Mouse (Mus musculus) lung, postnatal 10 days (tissue): ENCODE measurements at regions not wholly inside any gene's neighbourhood (a gene's known extent, or its start where the extent isn't known, plus 50 kb on each side); places are given as distances from the start of the nearest gene placed in this dataset.
A peak's percentile ranks its signal among the peaks of the same experiment; 100 is the strongest.

ENCODE experiments used
- DNase-seq: peaks from one replicate; pipeline ENCODE4 v3.0.0; 2021

DNA sequence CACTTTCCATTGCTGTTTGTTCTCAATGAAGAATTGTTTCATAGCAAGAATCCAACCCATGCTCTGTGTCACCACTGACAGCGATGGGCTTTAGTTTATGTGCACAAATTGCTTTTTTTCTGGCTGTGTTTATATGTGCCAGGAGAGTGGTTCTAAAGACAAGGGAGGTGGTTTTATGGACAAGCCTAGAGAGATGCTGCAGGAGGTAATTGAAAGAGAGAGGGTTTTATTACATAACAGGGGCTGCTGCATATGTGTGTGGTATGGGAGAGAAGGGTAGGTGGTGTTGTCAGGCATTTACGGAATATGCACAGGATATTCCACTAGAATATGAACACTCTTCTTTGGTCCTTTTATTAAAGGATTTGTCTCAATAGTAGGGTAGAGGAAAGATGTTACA lies 340.2 kb downstream of the Btg1 start:
- DNase-seq: no peak

DNA sequence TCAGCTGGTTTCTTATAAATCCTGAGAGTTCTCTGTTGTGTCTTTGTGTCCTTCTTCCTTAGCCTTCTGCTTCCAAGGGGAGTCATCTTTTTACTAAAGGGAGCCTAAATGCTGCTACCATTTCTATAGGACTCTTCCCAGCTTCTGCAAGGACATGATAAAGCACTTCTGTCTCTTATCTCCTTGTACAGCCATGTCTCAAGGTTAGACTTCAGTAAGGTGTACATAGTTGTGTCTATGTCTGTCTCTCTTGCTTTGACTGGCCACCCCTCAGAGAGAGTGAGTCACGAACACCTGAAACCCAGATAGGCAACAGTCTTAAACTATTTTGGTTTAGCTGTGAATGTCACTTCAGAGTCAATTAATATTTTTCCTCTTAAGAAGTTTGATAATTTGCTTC lies 353.0 kb downstream of the Btg1 start:
- DNase-seq: no peak

DNA sequence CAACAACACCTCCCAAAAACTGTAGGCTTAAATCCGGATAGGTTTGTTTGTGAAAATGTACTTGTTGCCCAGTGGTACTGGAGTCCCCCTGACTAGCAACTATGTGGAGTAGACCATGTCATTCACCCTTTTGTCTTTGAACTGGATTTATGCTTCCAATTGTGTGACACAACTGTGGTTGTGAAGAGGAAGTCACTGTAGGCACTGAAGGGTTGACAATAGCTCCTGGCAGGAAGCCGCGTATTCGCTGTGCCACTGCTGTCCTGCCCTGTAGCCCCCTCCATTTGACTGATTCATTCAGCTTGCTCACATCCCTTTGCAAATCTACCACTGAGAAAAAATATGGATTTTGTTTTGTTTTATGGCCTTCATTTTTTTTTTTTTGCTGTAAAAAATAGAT lies 353.9 kb downstream of the Btg1 start:
- peak; percentile 5 for DNase-seq

DNA sequence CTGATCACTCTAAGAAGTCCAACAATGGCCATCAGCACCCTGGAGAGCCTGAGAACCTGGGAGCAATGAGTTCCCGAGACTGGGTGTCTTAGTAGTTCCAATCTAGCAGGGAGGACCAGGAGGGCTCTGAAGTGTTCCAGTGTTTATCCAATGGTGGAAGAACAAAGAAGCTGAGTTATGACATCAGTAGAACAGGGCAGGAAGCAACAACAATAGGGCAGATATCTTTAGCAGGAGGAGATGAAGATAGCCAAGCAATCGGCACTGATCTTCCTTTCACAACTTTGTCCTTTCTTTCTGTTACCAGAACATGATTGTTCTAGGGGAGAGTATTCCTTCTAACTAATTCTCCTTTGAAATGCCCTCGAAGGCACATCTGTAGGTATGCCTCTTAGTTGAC lies 355.0 kb downstream of the Btg1 start:
- DNase-seq: peak; percentile 4

DNA sequence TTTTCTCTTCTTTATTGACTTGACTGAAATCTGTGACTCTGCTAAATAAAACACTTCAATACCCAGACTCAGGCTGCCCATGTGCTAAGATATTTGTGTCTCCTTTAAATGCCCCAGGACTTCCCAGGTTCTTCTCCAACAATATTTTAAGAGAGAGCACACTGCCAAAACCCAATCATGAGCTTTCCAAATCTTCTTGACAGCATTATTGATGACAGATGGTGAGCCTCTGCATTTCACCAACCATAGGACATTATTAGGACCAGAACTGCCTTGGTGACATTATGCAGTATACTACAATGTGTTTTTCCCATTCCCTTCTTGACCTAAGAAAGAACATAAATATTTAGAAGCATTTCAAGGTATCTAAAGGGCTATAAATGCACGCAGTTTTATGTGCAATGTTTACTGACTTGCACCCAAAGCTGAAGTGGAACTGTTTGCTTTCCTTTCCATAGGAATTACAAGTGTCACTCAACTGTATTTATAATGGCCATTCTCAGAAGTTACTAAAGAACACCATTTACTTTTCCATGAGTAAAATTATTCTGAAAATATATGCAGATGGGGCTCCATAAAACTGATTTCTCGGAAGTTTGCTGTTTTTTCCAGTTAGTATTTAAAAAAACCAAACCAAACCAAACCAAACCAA lies 357.6 kb downstream of the Btg1 start:
- DNase-seq: no peak

DNA sequence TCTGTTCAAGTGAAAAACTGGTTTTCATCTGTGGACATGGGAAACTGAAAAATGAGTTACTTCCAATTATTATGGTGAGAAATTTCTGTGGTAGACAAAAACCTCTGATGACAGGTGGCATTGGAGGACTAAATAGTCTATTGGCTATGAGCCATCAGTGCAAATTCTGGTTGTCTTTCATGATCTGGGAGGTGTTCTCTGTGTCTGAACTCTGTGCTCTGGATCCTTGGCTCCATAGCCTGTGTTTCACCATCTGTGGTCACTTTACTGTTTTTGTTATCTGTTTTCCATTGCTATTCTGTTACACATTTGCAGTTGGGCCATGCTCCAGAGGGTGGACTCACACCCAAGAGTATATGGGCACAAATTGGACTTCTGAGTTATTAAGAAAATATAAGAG lies 359.9 kb downstream of the Btg1 start:
- no peak for DNase-seq

DNA sequence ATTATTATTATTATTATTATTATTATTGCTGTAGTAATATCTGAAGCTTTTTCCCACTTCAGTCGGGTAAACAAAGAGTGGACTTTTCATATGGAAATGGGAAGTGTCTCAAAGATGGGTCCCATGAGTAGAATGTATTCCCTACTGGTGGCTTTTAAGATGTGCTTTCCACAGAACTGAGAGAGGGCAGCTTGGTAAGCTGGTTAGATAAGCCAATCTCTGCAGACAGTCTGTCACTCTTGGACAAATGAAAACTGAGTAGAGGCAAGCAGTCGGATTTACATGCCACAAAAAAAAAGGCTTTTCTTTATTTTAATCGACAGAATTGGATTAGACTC lies 363.7 kb downstream of the Btg1 start:
- DNase-seq: no peak

DNA sequence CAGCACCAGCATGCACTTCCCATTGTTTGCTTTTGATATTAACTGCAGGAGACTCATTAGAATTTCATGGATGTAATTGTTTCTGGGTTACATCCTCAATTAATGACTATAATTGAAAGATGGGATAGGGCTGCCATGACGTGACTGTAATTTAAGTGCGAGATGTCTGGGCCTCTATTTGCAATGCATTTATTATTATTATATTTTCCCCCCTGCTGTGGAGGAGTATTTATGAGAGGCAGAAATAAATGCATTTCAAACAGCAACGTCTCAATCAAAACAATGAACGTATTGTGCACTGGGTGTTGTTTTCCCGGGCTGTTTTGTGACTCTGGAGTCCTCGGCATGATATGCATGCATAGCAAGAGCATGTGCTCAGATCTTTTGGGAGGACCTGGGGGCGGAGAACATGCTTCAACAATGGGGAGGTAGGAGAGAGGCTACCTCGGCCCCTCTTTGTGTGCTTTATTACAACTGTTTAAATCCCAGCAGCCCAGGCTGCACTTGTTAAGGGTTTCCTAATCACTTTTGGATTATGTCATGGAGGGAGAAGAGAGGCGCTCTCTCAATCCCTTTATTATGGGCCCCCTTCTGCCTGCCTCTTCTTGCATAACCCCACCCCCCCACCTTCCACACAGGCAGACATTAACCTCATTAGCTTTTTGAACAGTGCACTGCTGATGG lies 364.2 kb downstream of the Btg1 start:
- no peak for DNase-seq

DNA sequence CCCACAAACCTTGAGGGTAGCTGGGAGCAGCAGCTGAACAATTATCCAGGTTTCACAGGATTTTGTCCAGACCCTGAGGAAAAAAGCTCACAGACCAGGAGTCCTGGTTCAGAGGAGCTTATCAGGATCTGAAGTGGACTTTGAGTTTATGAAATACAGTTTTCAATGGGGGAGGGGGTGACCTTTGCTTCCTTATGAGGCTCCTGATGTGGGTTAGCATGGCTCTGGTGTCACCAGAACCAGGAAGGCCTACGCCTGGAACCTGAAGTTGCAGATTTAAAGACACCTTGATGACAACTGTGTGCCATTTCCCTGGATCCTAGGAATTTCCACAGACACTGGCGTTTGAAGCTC lies 364.7 kb downstream of the Btg1 start:
- no peak for DNase-seq

DNA sequence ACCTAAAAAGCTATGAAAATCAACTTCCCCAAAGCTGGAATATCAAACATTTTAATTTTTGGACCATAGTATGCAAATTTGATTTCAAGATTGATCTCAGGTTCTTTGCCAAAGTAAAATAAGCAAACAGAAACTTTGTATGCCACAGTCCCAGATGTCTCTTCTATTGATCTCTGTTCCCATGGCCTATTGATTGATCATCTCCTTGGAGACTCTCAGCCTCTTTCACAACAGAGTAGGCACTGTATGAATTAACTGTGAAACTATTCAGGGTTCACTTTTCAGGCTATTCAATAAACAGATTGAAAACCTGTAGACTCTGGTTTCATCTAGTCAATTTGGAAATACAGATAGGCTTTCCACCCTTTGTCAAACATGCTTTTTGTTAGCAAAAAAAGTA lies 384.1 kb downstream of the Btg1 start:
- no peak for DNase-seq

DNA sequence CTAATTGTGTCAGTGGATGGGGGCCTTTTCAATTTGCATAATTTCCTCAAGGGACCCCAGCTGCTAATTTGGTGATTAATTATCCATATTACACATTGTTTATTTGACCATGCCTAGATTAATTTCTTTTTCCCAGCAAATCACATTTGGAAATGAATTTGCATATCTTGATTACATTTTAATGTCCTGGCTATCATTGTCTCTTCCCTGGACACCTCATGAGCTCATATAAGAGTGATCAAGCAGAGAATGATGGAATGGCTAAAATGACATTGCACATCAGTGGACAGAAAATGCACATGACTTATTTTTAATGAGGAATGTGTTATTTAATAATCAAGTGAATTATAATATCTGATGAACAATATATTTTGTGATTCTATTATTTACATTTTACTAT lies 392.1 kb downstream of the Btg1 start:
- no peak for DNase-seq

DNA sequence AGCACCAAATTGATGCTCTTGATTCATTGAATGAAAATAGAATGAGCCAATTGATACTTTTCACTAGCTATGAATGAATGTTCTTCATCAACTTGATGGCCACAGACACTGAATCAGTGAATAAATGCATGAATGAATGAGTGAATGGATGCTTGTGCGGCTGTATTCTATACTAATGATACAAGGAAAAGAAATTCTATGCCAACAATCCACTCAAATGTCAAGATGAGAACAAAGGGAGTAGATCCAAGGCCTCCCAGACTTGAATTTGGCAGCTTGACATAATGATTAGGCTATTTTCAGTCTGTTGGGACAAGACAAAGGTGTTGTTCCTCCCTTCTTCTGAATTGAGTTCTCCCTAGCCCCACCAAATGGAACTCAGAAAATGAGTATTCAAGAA lies 393.1 kb downstream of the Btg1 start:
- no peak for DNase-seq

DNA sequence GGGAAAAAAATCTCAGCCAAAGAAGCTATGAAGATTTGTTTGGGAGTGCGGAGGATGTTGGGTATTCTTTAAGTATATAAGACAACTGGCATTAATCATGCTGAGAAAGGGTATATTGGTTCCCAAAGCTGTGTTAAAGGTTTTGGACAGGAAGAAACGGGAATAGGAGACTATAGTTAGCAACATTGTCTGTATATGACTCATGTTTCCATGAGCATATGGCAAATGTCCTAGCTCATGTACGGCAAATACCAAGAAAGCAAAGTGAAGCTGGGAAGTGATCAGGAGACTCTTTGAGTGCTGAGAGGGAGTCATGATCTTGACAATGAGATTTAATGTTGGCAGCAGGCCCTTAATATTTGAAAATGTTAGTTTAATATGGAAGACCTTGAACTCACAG lies 401.8 kb downstream of the Btg1 start:
- DNase-seq: no peak

DNA sequence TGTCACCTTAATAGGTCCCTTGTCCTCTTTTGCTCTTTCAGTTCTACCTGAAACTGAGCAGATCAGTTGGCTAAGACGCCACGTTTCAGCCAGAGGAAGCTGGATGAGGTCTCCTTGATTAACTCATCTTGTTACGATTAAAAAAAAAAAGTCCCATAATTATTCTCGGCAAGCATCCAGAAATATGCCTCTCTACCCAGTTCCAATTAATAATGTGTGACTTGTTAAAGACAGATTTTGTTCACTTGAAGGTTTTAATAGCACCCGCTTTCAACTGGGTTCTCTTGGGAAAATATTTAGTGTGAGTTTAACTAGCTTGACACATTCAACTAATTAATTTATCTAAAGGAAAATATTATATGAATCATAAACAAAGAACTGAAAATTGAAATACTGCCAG lies 412.0 kb downstream of the Btg1 start:
- no peak for DNase-seq

DNA sequence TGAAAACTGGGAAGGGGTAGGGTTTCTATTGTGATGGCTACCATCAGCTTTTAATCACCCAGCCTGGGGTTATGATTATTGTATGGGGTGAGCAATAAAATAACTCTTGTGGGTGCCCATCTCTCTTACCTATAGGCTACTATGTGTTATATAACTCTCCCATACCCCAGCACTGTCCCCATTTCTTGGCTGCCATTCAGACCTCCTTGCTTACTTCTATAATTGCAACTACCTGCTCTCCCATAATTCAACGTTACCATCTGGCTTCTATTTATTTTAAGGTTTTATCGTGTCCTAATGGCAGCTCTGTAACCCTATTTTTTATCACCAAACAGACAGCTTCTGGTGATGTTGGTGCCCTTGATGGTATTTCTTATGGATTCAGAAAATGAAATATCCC lies 414.2 kb downstream of the Btg1 start:
- DNase-seq: no peak

DNA sequence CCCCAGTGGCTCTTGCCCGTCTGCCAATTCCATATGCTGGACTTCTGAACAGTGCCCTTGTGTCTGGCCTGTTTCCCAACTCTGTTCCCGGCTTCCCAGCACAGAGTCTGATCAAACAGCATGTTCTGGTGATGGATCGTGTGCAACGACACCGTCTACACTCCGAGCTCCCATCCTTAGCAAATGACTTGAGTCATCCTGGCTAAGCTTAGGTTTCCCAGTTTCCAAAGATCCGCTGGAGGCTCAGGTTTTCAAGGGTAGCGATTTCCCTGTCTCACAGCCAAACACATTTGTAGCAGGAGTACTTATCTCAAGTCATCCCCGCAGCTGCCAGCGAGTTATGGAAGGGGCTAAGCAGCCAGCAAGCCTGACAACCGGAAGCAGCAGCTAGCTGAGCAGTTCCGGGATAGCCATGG lies 418.6 kb downstream of the Btg1 start:
- peak; percentile 25 for DNase-seq

DNA sequence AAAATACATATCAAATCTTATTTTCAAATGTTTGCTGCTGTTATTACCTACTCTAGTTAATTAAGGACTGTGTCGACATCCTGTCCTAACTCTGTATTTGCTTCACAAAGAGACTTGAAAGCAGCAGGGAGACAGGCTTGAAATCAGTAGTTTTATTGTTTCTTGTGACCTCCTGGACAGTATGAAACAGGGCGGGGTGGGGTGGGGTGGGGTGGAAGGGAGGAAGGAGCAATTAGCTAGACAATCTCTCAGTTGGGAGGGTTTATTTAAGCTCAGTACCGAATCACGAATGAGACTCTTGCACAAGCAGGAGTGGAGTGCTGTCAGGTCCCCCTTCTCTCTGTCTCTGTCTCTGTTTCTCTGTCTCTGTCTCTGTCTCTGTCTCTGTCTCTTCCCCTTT lies 421.2 kb downstream of the Btg1 start:
- DNase-seq: no peak

DNA sequence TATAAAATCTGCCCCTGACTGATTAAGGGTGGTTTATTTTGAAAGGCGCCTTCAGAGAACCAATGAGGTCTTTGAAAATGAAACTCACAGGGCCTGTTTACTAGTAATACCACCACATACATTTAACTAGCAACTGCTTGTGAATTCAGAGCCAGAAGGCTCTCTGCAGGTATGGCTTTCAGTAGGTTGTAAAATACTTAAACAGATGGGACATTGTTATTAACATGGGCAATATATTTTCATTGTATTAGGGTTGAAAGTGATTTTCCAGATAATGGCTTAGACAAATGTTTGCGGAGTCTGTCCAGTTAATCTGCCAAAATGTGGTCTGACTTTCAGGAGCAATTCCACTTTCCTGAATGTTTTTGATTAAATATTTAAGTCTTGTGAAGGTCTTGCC lies 430.8 kb downstream of the Btg1 start:
- DNase-seq: no peak

DNA sequence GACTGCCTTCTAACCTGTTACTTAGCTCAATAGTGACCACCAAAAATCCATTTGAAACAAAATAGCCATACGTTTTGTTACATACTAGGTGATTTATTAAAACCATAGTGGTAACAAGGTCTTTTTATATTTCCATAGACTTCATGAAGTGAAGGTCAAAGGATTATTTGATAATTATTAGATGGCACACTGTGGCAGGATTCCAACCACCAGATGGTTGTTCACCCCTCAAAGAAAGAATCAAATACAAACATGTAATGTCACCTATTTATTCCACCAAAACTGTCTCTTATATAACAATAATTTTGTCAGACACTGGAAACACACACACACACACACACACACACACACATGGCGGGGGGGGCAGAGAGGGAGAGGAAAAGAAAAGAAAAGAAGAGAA lies 431.2 kb downstream of the Btg1 start:
- DNase-seq: no peak

DNA sequence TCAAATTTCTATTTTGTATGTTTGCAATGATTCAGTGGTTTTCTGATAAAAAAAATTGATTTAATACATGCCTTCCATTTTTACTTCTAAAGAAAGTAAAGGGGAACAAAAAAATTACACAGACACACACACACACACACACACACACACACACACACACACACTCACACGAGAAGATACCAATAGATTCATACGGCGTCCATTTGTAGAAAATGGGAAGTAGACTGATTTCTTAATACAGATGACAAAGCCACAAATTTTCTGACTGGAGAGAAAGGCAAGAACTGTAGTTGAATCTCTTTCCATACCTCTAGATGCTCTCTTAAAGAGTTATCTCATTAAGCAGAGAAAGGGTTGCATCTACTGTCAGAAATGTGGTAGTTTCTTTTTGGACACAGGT lies 424.9 kb upstream of the Dcn start:
- DNase-seq: no peak

DNA sequence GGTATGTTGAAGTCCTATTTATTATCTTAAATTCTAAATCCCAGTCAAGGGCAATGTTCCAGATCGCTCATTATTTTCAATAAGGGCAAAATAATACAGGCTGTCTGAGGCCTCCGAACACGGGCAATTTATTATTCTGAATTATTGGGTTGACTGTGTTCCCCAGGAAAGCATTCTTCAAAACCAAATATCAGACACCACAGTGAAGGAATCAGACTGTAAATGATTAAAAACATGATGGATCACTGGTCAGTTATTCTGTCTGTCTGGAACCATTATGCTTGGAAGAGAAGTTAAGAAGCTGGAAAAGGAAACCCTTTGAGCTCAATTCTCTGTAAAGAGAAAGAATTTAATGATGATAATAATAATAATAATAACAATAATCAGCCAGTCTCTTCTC lies 417.4 kb upstream of the Dcn start:
- DNase-seq: no peak

DNA sequence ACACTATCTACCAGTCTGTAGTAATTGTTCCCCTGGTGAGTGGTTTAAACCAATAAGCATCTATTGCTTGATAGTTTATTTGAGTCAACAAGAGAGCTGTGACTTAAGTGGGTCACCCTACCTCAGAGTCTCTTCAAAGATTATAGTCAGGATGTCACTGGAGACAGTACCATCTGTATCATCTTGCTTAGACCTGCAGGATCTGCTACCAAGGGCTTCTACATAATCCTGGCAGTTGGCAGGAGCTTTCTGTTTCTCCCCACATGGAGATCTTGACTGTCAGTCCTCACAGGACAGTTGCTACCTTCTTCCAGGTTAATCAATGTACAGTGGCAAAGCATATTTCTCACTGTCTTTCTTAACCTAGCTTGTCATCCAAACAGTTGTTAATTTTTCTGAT lies 414.9 kb upstream of the Dcn start:
- DNase-seq: no peak

DNA sequence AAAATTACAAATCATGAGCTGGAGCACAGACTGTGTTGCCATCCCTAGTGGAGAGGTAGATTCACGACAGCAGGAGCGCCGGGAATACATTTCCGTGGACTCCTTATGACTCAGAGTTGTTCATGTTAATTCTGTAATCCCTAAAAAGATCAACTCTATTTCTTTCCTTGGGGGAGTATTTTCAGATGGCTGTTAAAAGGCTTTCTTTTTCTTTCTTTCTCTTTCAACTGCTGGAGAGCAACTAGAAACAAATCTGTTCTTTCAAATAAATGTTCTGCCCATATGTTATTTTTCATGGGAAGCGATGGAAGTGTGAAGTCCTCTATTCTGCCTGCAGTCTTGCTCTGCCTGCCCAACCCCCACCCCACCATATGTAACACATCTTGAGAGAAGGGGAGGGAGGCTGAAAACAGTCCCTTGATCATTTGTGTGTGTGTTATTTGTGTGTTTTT lies 401.4 kb upstream of the Dcn start:
- no peak for DNase-seq

DNA sequence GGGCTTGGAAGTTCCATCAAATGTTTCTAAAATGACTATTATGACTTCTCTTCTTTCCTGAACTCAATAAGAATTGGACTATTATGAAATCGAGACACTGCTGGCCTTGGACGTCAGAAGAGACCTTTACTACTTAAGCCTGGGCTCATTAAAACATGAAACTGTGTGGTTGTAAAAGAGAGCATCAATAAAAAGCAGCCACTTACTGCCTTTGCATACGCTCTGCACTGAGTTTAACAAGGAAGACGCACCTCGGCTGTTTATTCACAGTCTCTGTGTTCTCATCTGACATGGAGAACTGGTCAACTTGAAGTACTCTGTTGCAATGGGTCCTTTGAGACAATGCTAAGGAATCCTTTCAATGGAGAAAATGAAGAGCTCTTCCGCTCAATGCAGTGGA lies 399.8 kb upstream of the Dcn start:
- DNase-seq: no peak

DNA sequence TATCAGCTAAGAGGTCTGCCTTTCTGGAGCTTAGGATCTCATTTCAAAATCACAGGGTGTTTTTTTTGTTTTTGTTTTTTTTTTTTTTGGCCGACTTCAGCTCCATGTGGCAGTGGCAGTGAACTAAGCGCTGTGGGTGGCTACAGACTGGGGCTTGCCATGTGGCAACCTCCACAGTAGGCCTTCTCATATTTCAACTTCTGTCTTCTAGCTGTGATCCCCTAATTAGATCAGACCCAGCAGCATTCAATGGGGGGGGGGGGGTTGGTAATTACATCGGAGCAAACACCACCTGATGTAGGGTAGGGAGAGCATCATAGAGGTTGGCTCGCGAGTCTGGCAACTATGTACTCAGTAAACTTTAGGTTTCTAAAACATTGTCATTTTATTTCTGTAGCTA lies 392.1 kb upstream of the Dcn start:
- DNase-seq: no peak
